ENCODE assay signal across 16 mouse cellular contexts in the genomic region with DNA sequence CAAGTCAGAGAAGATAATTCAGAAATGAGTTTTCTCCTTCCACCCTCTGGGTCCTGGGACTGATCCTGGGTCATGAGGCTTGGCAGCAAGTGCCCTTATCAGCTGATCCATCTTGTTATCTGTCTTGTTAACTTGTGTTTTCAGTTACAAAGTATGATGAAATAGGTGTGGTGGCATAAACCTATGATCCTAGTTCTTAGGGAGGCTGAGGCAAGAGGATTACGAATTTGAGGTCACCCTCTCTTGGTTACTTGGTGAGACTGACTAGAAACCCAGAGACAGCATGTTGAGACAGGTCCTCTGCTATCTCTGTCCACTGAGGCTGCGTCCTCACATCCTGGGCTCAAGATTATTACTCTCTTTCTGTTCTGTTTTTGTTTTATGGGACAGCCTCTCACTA.
"Had no signal": no experiment of that assay in that cellular context is flagged by ENCODE, and none has a peak within 500 bp of the region (broad histone marks: within the 10 kb centered on the region; RNA-seq: fewer than 3 reads in every experiment).

No protein-coding gene starts in this region.

- H3K4me3 ChIP-seq: left cerebral cortex, adult 2 months; lung, embryonic 15.5 days; midbrain, embryonic 10.5 days; midbrain, embryonic 13.5 days had no signal

- H3K4me1 ChIP-seq: lung, embryonic 15.5 days; midbrain, embryonic 13.5 days had no signal

- H3K4me2 ChIP-seq: liver, embryonic 11.5 days; lung, embryonic 15.5 days; midbrain, embryonic 13.5 days had no signal

- H3K9me3 ChIP-seq: lung, embryonic 15.5 days; midbrain, embryonic 10.5 days; midbrain, embryonic 13.5 days had no signal

- H3K9ac ChIP-seq: liver, embryonic 14.5 days; lung, embryonic 15.5 days; midbrain, embryonic 13.5 days had no signal

- H3K27me3 ChIP-seq: lung, embryonic 15.5 days; midbrain, embryonic 13.5 days had no signal

- ATAC-seq: midbrain, embryonic 13.5 days had no signal

- DNase-seq: kidney, adult 2 months; kidney, postnatal 25 days; layer of hippocampus, postnatal 36 days; lung, adult 18-20 months; lung, postnatal 10 days; lung, postnatal 36 days; thymus, adult 18-20 months; thymus, postnatal 14 days; thymus, postnatal 4 days had no signal

- H3K27ac ChIP-seq: kidney, postnatal 0 days; left cerebral cortex, adult 2 months; liver, embryonic 14.5 days; lung, embryonic 15.5 days; midbrain, embryonic 10.5 days; midbrain, embryonic 13.5 days had no signal
